Mouse (Mus musculus): ENCODE results near the gene Myadml2.

GRCm38 (mm10) chr11:120630401-120630871 is 17.5 kb downstream of the Myadml2 start:
- TF ChIP-seq CTCF (IDR thresholded peaks at IDR 0.05 in 2 of 3, conservative IDR thresholded peaks at IDR 0.05 in 1 of 3; ENCODE audit: control insufficient read depth in 1 of 3, insufficient read depth in 1 of 3, low read depth in 2 of 3, low read length in 3 of 3, poor library complexity in 1 of 3, severe bottlenecking in 1 of 3), result no peak
- no peak for TF ChIP-seq JUND (IDR thresholded peaks at IDR 0.05; ENCODE audit: low read depth, low read length)
- no peak; a peak in 1 of 4 replicates for TF ChIP-seq POLR2A (IDR thresholded peaks at IDR 0.05; ENCODE audit: control insufficient read depth in 1 of 2, insufficient read depth in 1 of 2, low read depth in 1 of 2, low read length in 2 of 2, poor library complexity in 1 of 2)
- no peak for TF ChIP-seq SIN3A (IDR thresholded peaks at IDR 0.05; ENCODE audit: low read length)
- no peak for TF ChIP-seq GATA1 (IDR thresholded peaks at IDR 0.05; ENCODE audit: low read depth, low read length)
- no peak for TF ChIP-seq RCOR1 (IDR thresholded peaks at IDR 0.05; ENCODE audit: low read depth, low read length)
- no peak for TF ChIP-seq MXI1 (IDR thresholded peaks at IDR 0.05; ENCODE audit: low read depth, low read length)
- no peak for TF ChIP-seq UBTF (IDR thresholded peaks at IDR 0.05; ENCODE audit: borderline replicate concordance, insufficient read depth, low read depth, low read length)
- no peak for TF ChIP-seq RAD21 (IDR thresholded peaks at IDR 0.05; ENCODE audit: low read depth, low read length)
- no peak for TF ChIP-seq USF1 (IDR thresholded peaks at IDR 0.05; ENCODE audit: low read depth, low read length)
- no peak for TF ChIP-seq MYC (IDR thresholded peaks at IDR 0.05; ENCODE audit: low read depth, low read length)
- TF ChIP-seq EP300 (IDR thresholded peaks at IDR 0.05; ENCODE audit: low read depth in 1 of 2, low read length in 2 of 2), result no peak

Data from MEL (cell line).